Mouse (Mus musculus) ES-CJ7 (cell line): ENCODE measurements around the gene Gm10644.

Experiments used
- DNase-seq: peaks from one replicate; pipeline ENCODE4 v3.0.0; 2011; ENCODE audit warnings: low read depth, low spot score

The Gm10644 gene

GRCm38 (mm10) chr8:83935435-83935834 is 19.6 kb downstream of the Gm10644 start:
- DNase-seq, result no peak

DNA sequence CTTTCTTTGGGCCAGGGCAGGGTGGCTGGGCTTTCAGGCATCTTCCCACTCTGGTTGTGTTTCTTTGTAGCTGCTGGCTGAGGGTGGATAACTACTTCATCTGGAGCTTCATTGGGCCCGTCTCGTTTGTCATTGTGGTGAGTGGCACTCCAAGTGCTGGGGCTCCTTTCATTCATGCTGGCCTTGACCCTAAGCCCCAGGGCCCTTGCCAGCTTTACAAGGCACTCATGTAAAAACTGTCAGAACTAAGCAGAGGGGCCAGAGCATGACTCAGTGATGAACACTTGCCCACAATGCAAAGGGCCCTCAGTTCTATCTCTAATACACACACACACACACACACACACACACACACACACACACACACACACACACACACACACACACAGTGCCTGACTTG is 20.0 kb downstream of the Gm10644 start:
- DNase-seq, result no peak

DNA sequence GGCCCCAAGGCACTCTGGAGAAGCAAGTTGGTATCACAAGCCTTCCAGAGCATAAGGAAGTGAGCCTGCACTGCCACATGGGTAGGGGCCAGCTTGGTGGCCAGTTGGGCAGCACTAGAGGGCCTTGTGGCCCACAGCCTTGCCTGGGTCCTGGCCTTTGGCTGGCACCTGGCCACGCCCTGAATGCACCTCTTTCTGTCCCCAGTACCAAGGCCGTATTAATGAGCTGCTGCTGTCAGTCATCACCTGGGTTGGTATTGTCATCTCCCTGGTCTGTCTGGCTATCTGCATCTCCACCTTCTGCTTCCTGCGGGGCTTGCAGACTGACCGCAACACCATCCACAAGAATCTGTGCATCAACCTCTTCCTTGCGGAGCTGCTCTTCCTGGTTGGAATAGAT is 20.8 kb downstream of the Gm10644 start:
- no peak for DNase-seq

- DNase-seq, result no peak
These were observed 28.7 kb downstream of the Gm10644 start for GRCm38 (mm10) chr8:83926266-83926665.

DNA sequence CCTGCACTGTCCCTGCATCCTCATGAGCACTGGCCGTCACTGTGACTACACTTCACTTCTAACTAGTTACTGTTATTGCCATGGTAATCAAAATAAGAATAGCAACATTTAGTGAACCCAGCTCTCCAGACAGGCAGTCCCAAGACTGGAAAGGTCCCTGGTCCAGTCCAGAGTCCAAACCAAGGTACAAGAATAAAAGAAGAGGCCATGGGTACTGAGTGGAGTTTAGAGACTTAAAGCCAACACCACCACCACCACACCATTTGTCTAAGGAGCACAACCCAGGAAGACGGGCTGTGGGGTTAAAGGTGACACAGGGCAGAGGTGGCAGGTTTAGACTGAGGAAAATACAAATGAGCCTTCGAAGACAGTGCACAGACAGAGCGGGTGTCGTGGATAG is 30.4 kb downstream of the Gm10644 start:
- no peak for DNase-seq

DNA sequence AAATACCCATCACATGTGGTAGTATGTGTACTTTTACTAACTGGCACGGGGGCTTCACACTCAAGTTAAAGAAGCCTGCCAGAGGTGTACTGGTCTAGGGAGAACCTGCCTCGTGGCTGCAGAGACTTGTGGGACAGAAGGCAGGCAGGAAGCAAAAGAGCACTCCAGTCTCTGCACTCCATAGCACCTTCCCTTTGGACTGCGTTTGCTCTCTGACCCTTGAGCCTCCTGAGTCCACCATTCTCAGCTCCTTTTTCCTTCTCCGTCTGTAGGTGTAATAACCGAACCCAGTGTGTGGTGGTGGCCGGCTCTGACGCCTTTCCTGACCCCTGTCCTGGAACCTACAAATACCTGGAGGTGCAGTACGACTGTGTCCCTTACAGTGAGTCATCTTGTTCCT is 32.3 kb downstream of the Gm10644 start:
- no peak for DNase-seq

- peak; percentile 88 for DNase-seq
These were observed 33.4 kb downstream of the Gm10644 start for GRCm38 (mm10) chr8:83921558-83921957.

DNA sequence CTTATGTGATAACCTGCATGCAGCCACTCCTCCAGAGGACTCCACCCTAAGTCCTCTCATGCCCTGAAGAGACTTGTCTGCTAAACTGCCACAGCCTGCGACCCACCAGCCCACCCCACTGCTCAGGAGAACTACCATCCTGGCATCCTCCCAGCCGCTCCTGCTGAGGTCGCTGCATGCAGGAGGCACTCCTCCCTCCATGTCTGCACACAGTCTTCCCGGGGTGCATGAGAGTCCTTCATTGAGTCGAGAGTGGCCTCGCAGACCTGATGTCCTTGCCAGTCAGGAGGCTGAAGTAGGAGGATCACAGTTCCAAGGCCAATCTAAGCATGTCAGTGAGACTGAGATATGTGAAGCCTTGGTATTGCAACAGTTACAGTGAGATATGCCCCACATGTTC is 37.4 kb downstream of the Gm10644 start:
- no peak for DNase-seq

GRCm38 (mm10) chr8:83916015-83916414 is 39.0 kb downstream of the Gm10644 start:
- DNase-seq, result no peak

DNA sequence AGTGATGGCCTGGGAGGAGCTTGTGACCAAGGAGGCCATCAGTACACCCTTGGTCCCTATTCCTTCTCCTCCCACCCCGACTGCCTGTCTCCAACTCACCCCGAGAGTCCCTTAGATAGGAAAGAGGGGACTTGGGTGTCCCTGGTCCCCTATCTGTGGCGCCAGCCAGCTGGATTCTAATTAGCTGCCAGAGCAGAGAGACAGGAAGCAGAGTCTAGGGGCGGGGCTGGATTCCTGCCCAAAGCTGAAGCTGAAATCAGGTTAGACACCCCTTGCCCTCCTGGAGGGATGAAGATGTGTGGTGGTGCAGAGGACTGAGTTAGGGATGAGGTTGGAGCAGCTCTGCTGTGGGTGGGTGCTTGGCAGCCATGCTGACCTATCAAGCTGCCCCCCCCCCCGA is 40.1 kb downstream of the Gm10644 start:
- DNase-seq, result no peak

DNA sequence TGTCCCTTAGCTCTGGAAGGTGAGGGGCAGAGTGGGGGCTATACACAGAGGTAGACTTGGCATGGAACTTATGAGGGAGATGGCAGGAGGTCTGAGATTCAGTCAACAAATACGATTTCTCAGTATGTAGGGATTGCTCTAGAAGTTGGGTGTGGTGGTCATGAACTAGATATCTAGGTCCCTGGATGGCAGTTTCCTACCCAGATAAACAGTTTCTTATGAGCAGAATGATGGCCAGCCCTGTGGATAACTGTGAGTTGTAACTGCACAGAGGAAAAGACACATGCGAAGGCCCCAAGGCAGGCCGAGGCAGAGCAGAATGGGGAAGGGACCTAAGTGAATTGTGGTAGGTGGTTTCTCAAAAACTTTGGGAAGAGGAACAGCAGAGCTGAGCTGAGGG is 40.8 kb downstream of the Gm10644 start:
- no peak for DNase-seq

- no peak for DNase-seq
These were observed 42.9 kb downstream of the Gm10644 start for GRCm38 (mm10) chr8:83911809-83912731.

DNA sequence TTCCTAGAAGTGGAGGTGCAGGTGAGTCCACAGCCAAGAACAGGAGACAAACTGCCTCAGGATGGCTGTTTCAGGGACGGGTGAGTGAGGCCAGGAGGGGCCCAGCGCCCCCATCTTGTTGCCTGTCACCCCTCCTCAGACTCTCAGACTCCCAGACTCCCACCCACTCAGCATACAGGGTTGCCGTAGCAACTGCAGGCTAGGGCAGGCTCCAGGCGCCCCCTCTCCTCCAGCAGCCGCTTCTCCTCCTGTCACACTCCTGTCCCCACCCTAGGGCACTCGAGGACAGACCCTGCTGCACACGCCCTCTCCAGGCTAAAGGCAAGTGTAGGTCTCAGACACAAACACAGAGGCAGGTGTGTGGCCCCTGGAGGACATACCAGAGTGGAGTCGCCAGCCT is 45.7 kb downstream of the Gm10644 start:
- DNase-seq, result no peak

DNA sequence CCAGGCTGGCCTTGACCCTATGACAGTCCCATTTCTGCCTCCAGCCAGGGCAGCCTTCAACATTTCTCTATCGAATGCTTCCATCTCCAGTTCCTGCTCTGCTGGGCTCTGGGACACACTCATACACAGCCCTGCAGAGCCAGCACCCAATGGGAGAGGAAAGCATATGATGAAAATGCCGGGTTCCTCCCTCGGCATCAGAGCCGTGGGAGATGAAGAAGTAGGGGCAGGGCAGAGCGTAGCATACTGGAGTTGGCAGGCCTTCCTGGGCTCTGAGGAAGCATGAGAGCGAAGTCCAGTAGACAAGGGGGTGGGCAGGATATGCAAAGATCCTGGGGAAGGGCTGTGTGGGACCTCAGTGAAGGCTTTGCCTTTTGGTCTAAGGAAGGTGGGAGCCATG is 46.4 kb downstream of the Gm10644 start:
- DNase-seq, result no peak

DNA sequence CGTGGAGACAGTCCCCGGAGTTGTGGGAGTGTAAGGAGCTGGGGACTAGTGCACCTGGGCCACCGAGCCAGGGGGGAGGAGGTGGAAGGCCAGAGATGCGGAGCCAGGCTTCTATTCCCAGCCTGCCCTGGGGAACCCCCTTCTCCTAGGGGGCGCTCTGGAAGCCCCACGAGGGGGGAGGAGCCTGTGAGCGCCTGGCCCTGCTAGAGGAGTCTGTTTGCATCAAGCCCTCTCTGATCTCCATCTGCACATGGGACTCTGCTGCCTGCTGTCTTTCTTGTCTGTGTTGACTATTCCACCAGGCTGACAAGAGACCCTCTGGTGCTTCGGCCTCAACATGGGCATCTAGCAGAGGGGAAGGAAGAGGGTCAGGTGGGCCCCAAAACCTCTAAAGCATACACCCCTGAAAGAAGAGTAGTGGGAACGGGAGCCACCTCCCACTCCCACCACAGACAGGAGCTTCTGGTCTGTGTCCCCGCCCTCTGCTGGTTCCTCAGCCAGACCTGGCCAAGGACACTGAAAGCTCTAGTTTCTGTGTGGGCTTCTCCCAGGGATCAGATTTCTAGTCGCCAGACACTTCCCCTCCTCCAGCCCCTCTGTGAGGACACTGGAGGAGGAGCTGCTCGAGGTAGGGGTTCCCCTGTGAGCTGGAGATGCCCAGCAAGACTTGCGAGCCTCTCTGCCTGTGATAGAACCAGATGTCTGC is 51.9 kb downstream of the Gm10644 start:
- DNase-seq, result peak; percentile 90

- peak; percentile 62 for DNase-seq
These were observed 53.2 kb downstream of the Gm10644 start for GRCm38 (mm10) chr8:83901566-83902485.

GRCm38 (mm10) chr8:83900957-83901270 is 54.1 kb downstream of the Gm10644 start:
- DNase-seq, result no peak

GRCm38 (mm10) chr8:83900266-83900956 is 54.6 kb downstream of the Gm10644 start:
- no peak for DNase-seq

GRCm38 (mm10) chr8:83899363-83900252 is 55.4 kb downstream of the Gm10644 start, which contains the start of gene Adgrl1:
Gene Adgrl1 (plus strand): TSS chr8:83900105.
- peak; percentile 99 for DNase-seq

DNA sequence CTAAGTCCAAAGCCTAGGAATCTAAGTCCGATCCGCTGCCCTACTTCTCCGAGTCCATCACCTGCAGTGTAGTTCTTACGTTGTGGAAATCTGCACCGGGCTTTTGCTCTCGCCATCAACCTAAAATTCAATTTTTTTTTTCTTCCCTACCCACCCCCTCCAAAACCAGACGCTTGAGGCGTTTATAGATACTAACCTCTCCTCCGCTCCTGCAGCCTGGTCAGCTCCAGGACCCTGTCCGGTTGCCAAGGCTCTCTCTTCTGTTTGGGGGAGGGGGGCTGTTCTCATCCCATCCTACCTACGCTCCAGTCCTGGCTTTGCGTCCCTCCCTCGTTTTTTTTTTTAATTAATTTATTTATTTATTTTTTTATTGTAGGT is 56.0 kb downstream of the Gm10644 start:
- DNase-seq, result peak; percentile 88
